Mouse (Mus musculus) layer of hippocampus, adult 9-11 months (tissue): Measurements from ENCODE around the gene Ostf1.
"Not testable (repeated sequence)": the region's sequence is repeated elsewhere in the genome, so short reads cannot be mapped to it uniquely, and the experiment has no call there.

Experiments
- DNase-seq: peaks from one replicate; pipeline ENCODE4 v3.0.0; 2022

The Ostf1 gene

GRCm38 (mm10) chr19:18596876-18597275 is 34.7 kb downstream of the Ostf1 start:
- no peak for DNase-seq

DNA sequence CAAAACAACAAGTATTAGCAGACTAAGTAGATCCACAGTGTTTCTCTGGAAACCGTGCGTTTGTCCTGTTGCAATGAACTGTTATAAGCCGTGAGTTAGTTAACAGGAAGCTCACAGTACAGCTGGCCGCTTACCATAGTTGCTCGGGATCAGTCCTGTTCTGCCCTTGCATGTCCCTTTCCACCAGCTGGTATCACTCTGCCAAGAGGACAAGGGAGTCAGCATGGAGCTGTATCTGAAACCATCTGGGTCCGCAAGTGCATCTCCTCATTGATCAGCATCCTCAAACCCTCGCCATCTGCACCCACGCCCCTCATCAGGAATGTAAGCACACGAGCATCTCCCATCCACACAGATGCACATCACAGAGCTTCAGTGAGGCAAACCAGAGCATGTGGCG is 37.9 kb downstream of the Ostf1 start:
- peak; percentile 42 for DNase-seq

GRCm38 (mm10) chr19:18592919-18593318 is 38.7 kb downstream of the Ostf1 start:
- no peak for DNase-seq

GRCm38 (mm10) chr19:18590942-18591354 is 40.7 kb downstream of the Ostf1 start:
- DNase-seq: no peak

- no peak for DNase-seq
These were observed 41.4 kb downstream of the Ostf1 start for GRCm38 (mm10) chr19:18590234-18590633.

DNA sequence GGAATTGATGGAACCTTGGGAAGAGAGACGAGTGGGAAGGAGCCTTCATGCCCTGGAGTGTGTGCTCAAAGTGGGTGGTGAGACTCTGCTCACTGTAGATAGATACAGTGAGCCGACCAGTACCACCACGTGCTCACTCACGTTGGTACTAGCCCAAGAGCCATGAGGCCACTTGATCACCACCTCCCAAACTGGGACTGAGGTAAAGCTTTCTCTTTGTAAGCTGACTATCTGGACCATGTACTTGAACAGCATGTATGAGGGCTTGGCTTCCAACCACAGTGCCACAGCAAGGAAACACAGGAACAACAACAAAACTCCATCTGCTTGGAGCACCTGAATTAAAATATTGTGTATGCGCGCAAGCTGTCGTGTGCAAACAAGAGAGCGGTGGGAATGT is 42.3 kb downstream of the Ostf1 start:
- no peak for DNase-seq

- not testable (repeated sequence) for DNase-seq
These were observed 42.8 kb downstream of the Ostf1 start for GRCm38 (mm10) chr19:18588801-18589200.

DNA sequence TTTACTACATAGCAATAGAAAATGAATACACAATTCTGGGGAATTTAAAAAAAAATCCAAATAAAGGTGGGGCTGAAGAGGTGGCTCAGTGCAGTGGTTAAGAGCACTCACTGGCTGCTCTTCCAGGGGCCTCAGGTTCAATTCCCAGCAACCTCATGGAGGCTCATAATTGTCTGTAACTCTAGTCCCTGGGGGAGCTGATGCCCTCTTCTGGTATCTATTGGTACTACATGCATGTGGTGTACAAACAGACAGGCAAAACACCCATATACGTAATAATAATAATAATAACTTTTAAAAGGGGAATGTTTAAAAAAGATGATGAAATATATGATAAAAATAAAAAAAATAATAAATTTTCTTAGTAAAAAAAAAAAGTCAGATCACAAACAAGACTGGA is 43.4 kb downstream of the Ostf1 start:
- DNase-seq: no peak

DNA sequence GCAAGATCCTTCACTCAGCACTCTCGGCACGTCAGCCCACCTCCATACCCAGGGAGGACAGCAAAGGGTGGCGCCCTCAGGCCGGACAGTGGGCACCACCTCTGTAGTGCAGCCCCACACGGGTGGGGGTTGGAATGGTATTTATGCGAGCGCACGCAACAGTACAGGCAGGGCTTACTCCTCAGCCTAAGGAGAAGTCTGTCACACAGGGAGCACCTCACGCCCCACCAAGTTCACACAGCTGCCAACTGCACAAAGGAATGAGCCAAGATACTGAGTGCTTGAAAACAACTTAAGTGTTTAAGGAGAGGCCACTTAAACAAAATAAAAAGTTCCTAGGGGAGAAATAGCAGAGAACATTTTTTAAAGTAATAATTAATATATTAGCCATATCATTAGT is 44.5 kb downstream of the Ostf1 start:
- DNase-seq: no peak

DNA sequence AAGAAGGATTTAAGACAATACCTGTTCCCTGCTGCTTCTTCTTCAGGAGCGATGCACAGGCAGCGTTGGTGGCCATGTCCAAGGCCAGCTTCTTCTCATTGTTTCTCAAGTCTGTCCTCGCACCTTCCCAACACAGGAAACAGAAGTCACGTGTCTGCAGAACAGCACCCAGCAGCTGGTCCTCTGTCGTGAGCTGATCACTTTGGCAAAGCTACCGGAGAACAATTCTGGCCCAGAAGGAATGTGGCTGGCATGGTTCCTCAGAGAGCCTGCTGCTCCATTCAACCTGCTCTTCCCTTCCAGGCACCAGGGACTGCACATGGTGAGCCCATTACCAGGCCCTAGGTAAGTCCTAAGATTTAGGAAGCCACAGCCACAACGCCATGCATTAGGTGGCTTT is 47.0 kb downstream of the Ostf1 start:
- DNase-seq: no peak

DNA sequence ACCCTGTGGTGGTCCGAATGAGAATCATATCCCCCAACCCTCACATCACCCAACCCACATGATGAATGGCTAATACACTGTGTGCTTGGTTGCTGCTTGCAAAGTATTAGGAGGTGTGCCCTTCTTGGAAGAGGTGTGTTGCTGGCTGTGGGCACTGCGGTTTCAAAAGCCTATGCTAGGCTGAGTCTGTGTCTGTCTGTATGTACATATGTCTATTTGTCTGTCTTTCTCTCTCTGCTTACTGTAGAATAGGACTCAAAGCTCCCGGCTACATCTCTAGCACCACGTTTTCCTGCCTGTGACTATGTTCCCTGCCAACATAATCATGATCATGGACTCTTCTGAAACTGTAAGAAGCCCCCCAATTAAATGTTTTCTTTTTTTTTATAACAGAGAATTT is 47.9 kb downstream of the Ostf1 start:
- DNase-seq: no peak

- no peak for DNase-seq
These were observed 48.7 kb downstream of the Ostf1 start for GRCm38 (mm10) chr19:18582887-18583286.

DNA sequence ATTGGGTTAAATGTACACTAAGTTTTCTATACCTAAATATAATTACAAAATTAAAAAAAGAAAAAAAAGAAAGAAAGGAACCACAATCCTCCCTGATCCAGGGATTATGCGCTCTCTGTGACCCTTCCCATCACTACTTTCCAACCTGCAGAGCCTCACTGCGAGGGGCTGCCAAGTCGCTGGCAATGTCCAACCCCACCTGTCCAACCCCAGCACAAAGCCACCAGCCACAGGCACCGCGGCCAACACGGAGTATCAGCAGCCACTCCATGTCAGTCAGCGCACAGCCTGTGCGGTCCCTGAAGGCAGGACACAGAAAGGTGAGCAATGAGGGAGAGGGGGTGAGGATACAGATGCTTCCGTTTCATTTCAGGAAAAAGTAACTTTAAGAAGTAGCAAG is 49.4 kb downstream of the Ostf1 start:
- DNase-seq: no peak

GRCm38 (mm10) chr19:18581046-18581445 is 50.6 kb downstream of the Ostf1 start:
- DNase-seq: no peak

DNA sequence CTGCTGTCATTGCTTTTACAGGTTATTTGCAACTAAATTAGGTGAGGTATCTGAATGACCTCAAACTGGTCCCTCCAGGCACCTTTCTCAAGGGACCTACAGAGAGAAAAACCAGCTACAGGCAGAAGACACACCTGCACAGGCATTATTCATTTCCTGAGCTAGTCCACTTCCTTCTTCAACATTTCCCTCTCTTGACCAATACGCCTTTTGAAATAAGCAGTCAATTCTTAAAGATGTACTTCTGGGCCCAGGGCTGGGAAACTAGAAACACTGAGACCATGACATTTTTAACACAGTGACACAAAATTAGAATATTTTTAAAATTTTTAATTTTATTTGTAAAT is 52.6 kb downstream of the Ostf1 start:
- DNase-seq: no peak

GRCm38 (mm10) chr19:18578216-18579011 is 53.2 kb downstream of the Ostf1 start:
- DNase-seq: no peak

GRCm38 (mm10) chr19:18577348-18577747 is 54.3 kb downstream of the Ostf1 start:
- no peak for DNase-seq

- DNase-seq: no peak
These were observed 55.7 kb downstream of the Ostf1 start for GRCm38 (mm10) chr19:18575891-18576290.

DNA sequence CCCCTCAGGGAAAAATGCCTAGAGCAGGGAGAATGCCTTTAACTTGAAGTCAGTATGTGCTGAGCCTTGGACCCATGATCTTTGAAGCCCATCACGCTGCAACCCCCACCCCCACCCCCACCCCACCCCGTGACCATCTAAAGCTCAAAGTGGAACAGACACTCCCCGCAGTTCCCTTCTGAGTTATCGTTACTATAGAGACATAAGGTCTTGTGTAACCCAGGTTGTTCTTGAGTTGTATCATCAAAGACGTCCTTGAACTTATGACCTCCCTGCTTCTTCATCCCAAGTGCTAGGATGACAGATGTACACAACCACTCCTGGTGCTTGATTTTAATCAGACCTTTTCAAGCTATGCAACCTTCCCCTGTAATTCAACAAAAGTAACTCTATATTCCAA is 57.7 kb downstream of the Ostf1 start:
- DNase-seq: no peak

GRCm38 (mm10) chr19:18573443-18573842 is 58.2 kb downstream of the Ostf1 start:
- DNase-seq: no peak

- no peak for DNase-seq
These were observed 62.1 kb downstream of the Ostf1 start for GRCm38 (mm10) chr19:18569496-18569895.

DNA sequence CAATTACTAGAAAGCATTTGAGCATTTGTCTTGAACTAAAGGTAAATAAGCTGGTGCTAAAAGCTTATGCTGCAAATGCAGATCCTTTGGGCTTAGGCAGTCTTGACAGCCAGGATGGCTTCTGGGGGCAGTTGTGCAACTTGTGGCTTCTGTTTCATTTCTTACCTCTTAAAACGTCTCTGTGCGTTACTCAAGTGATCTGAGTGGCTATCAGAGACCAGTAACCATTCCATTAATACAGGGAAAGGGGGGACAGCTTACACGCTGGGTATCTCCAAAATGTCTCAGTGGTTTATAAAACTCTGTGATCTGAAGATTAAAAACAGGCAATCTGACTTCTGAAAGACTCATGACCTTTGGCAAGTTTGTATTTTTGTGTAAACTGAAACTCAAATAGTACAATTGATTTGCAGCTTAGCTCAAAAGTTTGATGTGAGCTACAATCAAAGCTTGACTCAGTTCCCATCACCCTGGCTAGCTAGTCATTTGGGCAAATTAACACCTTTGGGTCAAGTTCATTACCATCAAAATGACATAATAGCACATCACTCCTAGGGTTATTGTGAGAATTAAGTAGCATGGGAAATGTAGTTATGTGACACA is 62.7 kb downstream of the Ostf1 start:
- DNase-seq: no peak

DNA sequence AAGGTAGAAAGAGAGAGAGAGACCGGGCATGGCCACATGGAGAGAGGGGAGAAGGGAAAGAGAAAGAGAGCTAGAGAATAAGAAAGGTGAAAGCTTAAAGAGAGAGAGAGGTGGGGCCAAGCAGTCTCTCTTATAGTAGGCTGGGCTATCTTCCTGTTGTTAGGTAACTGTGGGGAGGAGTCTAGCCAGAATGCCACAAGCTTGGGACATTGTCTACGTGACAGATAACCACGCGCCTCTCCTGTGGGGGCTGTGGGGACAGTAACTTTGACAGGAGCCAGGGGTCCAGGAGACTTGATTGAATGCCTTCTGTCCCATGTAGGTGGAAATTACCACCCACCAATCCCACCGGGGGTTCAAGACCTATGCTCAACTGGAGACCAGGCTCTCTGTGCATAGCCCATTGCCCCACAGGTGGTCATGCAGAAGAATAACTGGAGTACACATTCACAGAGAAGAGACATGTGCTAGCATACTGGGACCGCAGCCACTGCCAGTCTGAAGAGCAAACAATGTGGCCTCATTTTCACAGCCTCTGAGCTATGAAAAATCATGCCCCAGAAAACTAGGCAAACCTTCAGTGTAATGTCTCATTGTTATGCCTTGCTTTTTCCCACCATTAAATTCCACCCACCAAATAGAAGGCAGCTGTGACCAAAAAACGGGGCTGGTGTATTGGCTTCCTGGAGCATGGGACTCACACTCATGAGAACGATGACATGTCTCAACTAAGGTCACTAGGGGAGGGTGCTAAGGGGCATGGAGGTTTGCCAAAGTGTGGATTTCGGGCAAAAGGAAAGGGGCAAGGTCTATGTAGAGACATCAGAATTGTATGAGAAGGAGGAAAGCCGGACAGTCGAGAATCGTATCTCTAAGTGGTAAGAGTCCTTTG is 63.4 kb downstream of the Ostf1 start:
- DNase-seq: no peak

DNA sequence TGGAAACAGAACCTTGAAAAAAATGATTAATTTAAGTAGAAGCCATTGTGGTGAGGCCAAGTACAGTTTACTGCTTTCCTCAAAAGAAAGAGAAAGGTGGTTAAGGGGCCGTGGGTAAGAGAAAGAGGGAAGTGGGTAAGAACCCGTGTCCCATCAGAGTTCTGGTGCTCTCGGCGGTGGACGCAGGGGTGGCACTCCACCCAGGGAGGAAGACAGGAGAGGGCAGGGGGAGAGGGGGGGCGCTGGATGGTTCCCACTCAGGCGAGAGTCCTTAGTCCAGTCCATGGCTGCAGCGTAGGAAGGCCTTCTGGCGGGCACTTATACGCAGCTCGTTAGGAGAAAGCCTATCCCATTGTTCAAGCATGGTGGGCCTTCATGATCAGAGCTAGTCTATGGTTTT is 64.1 kb downstream of the Ostf1 start:
- DNase-seq: no peak
